Mouse (Mus musculus): ENCODE measurements around the gene Engase.

DNA sequence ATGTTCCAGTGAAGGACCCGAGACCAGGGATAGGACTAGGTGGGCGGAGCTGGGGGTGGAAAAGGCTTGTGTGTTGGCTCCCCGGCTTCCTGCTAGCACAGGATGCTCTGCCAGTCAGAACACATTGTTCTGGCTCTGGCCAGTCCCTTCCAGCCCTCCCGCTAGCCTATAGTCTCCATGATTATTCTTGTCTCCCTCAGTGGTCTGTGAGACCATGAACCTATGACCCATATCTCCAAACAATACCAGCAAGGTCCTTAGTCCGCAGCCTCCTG lies 27.5 kb downstream of the Engase start:
- TF ChIP-seq POLR2A (IDR thresholded peaks at IDR 0.05; ENCODE audit: control insufficient read depth, low read depth, low read length) (no peak), CTCF (IDR thresholded peaks at IDR 0.05; ENCODE audit: control insufficient read depth, insufficient read depth, insufficient replicate concordance, low read depth, low read length) (no peak)

Data from testis, adult 2 months (tissue).